In the genomic region with DNA sequence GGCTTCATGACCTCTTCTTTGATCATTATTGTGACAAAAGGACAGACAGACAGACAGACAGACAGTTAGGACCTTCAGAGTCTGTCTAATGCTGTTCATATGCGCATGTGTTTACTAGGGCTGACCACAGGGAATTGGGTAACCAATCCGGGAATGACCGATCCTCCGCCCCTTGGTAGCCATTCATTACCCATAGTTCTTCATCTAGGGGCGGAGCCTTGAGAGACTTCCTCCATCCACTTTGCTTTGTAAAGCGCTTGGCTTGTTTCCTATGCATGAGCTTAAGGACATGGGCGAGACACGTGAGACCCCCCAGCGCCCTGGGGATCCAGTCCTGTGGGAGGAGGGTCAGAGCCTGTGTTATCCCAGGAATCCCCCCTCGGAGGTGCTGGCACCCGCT, we compare ENCODE assay signal across 13 mouse cellular contexts.
DNase-seq lines count a peak whose midpoint lies in the region; ATAC-seq and TF ChIP-seq lines count a peak whose summit lies in the region.
"Had no signal": no experiment of that assay in that cellular context is flagged by ENCODE, and none has a peak within 500 bp of the region (broad histone marks: within the 10 kb centered on the region; RNA-seq: fewer than 3 reads in every experiment).

No protein-coding gene starts in this region.

- no peak overlapping the region for H3K9ac ChIP-seq in neural tube, embryonic 11.5 days (ENCODE audit: low read length)
- H3K9ac ChIP-seq in neural tube, embryonic 15.5 days (replicated peaks): no peak overlapping the region
- H3K9ac ChIP-seq: embryonic facial prominence, embryonic 15.5 days; limb, embryonic 13.5 days had no signal

- H3K4me1 ChIP-seq in kidney, adult 2 months (ENCODE audit: control insufficient read depth, insufficient read depth, low read length): no peaks in the 10 kb centered on the region
- H3K4me1 ChIP-seq in neural tube, embryonic 11.5 days (ENCODE audit: control insufficient read depth, insufficient read depth, low read length): no peaks in the 10 kb centered on the region
- no peaks in the 10 kb centered on the region for H3K4me1 ChIP-seq in neural tube, embryonic 15.5 days
- no peaks in the 10 kb centered on the region for H3K4me1 ChIP-seq in brown adipose tissue, adult 24 weeks (ENCODE audit: control insufficient read depth, insufficient read depth, insufficient read length, low read length)
- no peaks in the 10 kb centered on the region for H3K4me1 ChIP-seq in small intestine, adult 2 months (ENCODE audit: control insufficient read depth, insufficient read depth, insufficient read length, low read length)
- H3K4me1 ChIP-seq: embryonic facial prominence, embryonic 15.5 days; limb, embryonic 13.5 days had no signal

- WGBS in kidney, adult 2 months: 85% methylated on average over 11 of the region's 11 CpGs
- 87% methylated on average over 11 of the region's 11 CpGs for WGBS in neural tube, embryonic 11.5 days
- WGBS in neural tube, embryonic 15.5 days: 79% methylated on average over 11 of the region's 11 CpGs
- 75% methylated on average over 11 of the region's 11 CpGs for WGBS in small intestine, adult 2 months

- no peaks in the 10 kb centered on the region for H3K36me3 ChIP-seq in kidney, adult 2 months (ENCODE audit: control insufficient read depth, insufficient read depth, low read length)
- H3K36me3 ChIP-seq in neural tube, embryonic 11.5 days (ENCODE audit: control insufficient read depth, insufficient read depth, low read length): no peaks in the 10 kb centered on the region
- H3K36me3 ChIP-seq in neural tube, embryonic 15.5 days: peaks cover 46% of the 10 kb centered on the region
- H3K36me3 ChIP-seq in small intestine, adult 2 months (ENCODE audit: control insufficient read depth, insufficient read depth, low read length): no peaks in the 10 kb centered on the region
- H3K36me3 ChIP-seq: embryonic facial prominence, embryonic 15.5 days; limb, embryonic 13.5 days had no signal

- no peak for DNase-seq in kidney, adult 2 months
- DNase-seq in kidney, adult 11 months: no peak
- DNase-seq in neural tube, embryonic 11.5 days (ENCODE audit: low spot score): peak; percentile 8
- no peak for DNase-seq in spleen, adult 18-20 months
- no peak for DNase-seq in cerebellum, adult 9-10 months
- DNase-seq: adrenal gland, adult 2 months; layer of hippocampus, adult 9-11 months; right cerebral cortex, adult 18-20 months had no signal

- no peak for TF ChIP-seq CTCF in kidney, adult 2 months (conservative IDR thresholded peaks at IDR 0.05; ENCODE audit: insufficient read depth, insufficient read length, low read depth, low read length)
- no peak for TF ChIP-seq CTCF in small intestine, adult 2 months (IDR thresholded peaks at IDR 0.05; ENCODE audit: extremely low read depth, insufficient read length, insufficient replicate concordance, low read depth, low read length)

- H3K9me3 ChIP-seq in neural tube, embryonic 11.5 days (ENCODE audit: control insufficient read depth, low read length): no peaks in the 10 kb centered on the region
- no peaks in the 10 kb centered on the region for H3K9me3 ChIP-seq in neural tube, embryonic 15.5 days (replicated peaks)
- H3K9me3 ChIP-seq: embryonic facial prominence, embryonic 15.5 days; limb, embryonic 13.5 days had no signal

- no peaks in the 10 kb centered on the region for H3K27me3 ChIP-seq in kidney, adult 2 months (replicated peaks; ENCODE audit: control insufficient read depth, insufficient read depth, low read length)
- no peaks in the 10 kb centered on the region for H3K27me3 ChIP-seq in neural tube, embryonic 11.5 days (ENCODE audit: control insufficient read depth, insufficient read depth, low read length)
- H3K27me3 ChIP-seq in neural tube, embryonic 15.5 days (replicated peaks): no peaks in the 10 kb centered on the region
- H3K27me3 ChIP-seq in small intestine, adult 2 months (ENCODE audit: control insufficient read depth, insufficient read depth, low read length): no peaks in the 10 kb centered on the region
- H3K27me3 ChIP-seq: embryonic facial prominence, embryonic 15.5 days; limb, embryonic 13.5 days had no signal

- no peak overlapping the region for H3K27ac ChIP-seq in kidney, adult 2 months (ENCODE audit: insufficient read depth, low read depth, low read length)
- no peak overlapping the region for H3K27ac ChIP-seq in neural tube, embryonic 11.5 days (ENCODE audit: low read depth, low read length)
- H3K27ac ChIP-seq in neural tube, embryonic 15.5 days (replicated peaks): no peak overlapping the region
- no peak overlapping the region for H3K27ac ChIP-seq in brown adipose tissue, adult 24 weeks (replicated peaks; ENCODE audit: low read depth, low read length)
- no peak overlapping the region for H3K27ac ChIP-seq in small intestine, adult 2 months (ENCODE audit: insufficient read depth, low read depth, low read length)
- H3K27ac ChIP-seq: embryonic facial prominence, embryonic 15.5 days; limb, embryonic 13.5 days had no signal

- ATAC-seq in neural tube, embryonic 11.5 days (ENCODE audit: insufficient read depth, low FRiP score, low TSS enrichment): no peak
- no peak for ATAC-seq in neural tube, embryonic 15.5 days (ENCODE audit: low FRiP score)

- no peak for TF ChIP-seq POLR2A in kidney, adult 2 months (IDR thresholded peaks at IDR 0.05; ENCODE audit: low read depth, low read length)
- TF ChIP-seq POLR2A in small intestine, adult 2 months (IDR thresholded peaks at IDR 0.05; ENCODE audit: low read depth, low read length): no peak

- no peak overlapping the region for H3K4me2 ChIP-seq in neural tube, embryonic 11.5 days (ENCODE audit: low read depth)
- H3K4me2 ChIP-seq in neural tube, embryonic 15.5 days: no peak overlapping the region
- H3K4me2 ChIP-seq: embryonic facial prominence, embryonic 15.5 days; limb, embryonic 13.5 days had no signal

- peak overlapping the region; percentile 27 for H3K4me3 ChIP-seq in kidney, adult 2 months (ENCODE audit: insufficient read depth, low read depth, low read length)
- no peak overlapping the region for H3K4me3 ChIP-seq in neural tube, embryonic 11.5 days (ENCODE audit: low read depth, low read length)
- no peak overlapping the region for H3K4me3 ChIP-seq in neural tube, embryonic 15.5 days (replicated peaks)
- H3K4me3 ChIP-seq in brown adipose tissue, adult 24 weeks (ENCODE audit: insufficient read depth, low read depth, low read length): peak overlapping the region; percentile 36
- H3K4me3 ChIP-seq in small intestine, adult 2 months (ENCODE audit: low read depth, low read length): peak overlapping the region; percentile 42
- H3K4me3 ChIP-seq: embryonic facial prominence, embryonic 15.5 days; limb, embryonic 13.5 days had no signal

Comparison
In these comparisons a context has a peak if more than half of its experiments do, and no peak if none do; other contexts are left out.
1. H3K4me3 ChIP-seq: peak in kidney, adult 2 months (single experiment), brown adipose tissue, adult 24 weeks (single experiment) and small intestine, adult 2 months (single experiment); none in neural tube, embryonic 11.5 days (single experiment) and neural tube, embryonic 15.5 days (single experiment).